Mouse (Mus musculus) limb, embryonic 11.5 days (tissue): ENCODE results near the gene Olfr1423. TPM values are rescaled to one million over a fixed set of nuclear protein-coding genes. Genes with fewer than 3 reads are reported as not detected.

Experiments used
- ATAC-seq: fragments of 200-750 bp; cut with Nextera tagmentation; 2 replicates; pipeline ENCODE4 v1.8.0; 2017; ENCODE audit warnings: low read depth; ENCODE audit not compliant: insufficient number of reproducible peaks, low FRiP score, low TSS enrichment
- DNase-seq: peaks from one replicate; pipeline ENCODE4 v3.0.0-alpha.2; 2015; ENCODE audit warnings: low spot score
- H3K27ac ChIP-seq: fragments of 300-500 bp; sonication (generic); replicated peaks from 2 replicates; pipeline ENCODE4 v1.5.1; 2014; ENCODE audit warnings: low read depth, mild to moderate bottlenecking, low read length
- H3K27me3 ChIP-seq: fragments of 300-500 bp; sonication (generic); 2 replicates; pipeline ENCODE4 v1.6.1; 2014; ENCODE audit warnings: mild to moderate bottlenecking, low read length, mixed read lengths; ENCODE audit not compliant: control insufficient read depth, insufficient read depth
- H3K36me3 ChIP-seq: fragments of 300-500 bp; sonication (generic); 2 replicates; pipeline ENCODE4 v1.6.1; 2014; ENCODE audit warnings: mild to moderate bottlenecking, low read length, moderate library complexity, mixed read lengths; ENCODE audit not compliant: control insufficient read depth, insufficient read depth
- H3K4me1 ChIP-seq: fragments of 300-500 bp; sonication (generic); 2 replicates; pipeline ENCODE4 v1.6.1; 2014; ENCODE audit warnings: low read length, mixed read lengths; ENCODE audit not compliant: control insufficient read depth, insufficient read depth
- H3K4me2 ChIP-seq: fragments of 300-500 bp; sonication (generic); 2 replicates; pipeline ENCODE4 v1.6.1; 2014; ENCODE audit warnings: low read depth, mild to moderate bottlenecking, moderate library complexity; ENCODE audit not compliant: severe bottlenecking
- H3K4me3 ChIP-seq: fragments of 300-500 bp; sonication (generic); 2 replicates; pipeline ENCODE4 v1.5.1; 2014; ENCODE audit warnings: low read depth, low read length
- H3K9ac ChIP-seq: fragments of 300-500 bp; sonication (generic); 2 replicates; pipeline ENCODE4 v1.6.1; 2014; ENCODE audit warnings: mild to moderate bottlenecking, low read length
- H3K9me3 ChIP-seq: fragments of 300-500 bp; sonication (generic); 2 replicates; pipeline ENCODE4 v1.6.1; 2016; ENCODE audit warnings: low read length; ENCODE audit not compliant: control insufficient read depth
- WGBS: fragments of 180-500 bp; shearing (Covaris S2); extraction: QIAGEN DNeasy Blood & Tissue Kit; methylation state at CpG from one replicate; pipeline ENCODE4 v1.1.7; 2014; 5-methylcytosine and 5-hydroxymethylcytosine counted together
- polyA plus RNA-seq: library from polyadenylated mRNA; unstranded; fragments of >200 nt; fragmentation: Nextera tagmentation; extraction: Ambion mirVana; gene quantifications from 2 replicates; pipeline ENCODE4 v1.2.1, GENCODE M21; 2014

The Olfr1423 gene
- polyA plus RNA-seq, 1 experiment from 2014 or later: not detected

GRCm38 (mm10) chr19:12024149-12024548 lies 17.0 kb downstream of the Olfr1423 start:
- ATAC-seq (no peak), DNase-seq (no peak)
- H3K36me3 ChIP-seq: no peaks in the 10 kb centered on the region
- no peaks in the 10 kb centered on the region for H3K9me3 ChIP-seq
- no peak overlapping the region for H3K4me3 ChIP-seq
- H3K4me2 ChIP-seq: no peak overlapping the region
- 88% methylated on average over 4 of the region's 4 CpGs for WGBS
- H3K4me1 ChIP-seq: no peaks in the 10 kb centered on the region
- no peaks in the 10 kb centered on the region for H3K27me3 ChIP-seq
- no peak overlapping the region for H3K27ac ChIP-seq
- H3K9ac ChIP-seq: no peak overlapping the region

GRCm38 (mm10) chr19:12016192-12016591 lies 24.9 kb downstream of the Olfr1423 start:
- Histone ChIP-seq H3K4me2 (no peak overlapping the region), H3K9ac (no peak overlapping the region), H3K36me3 (no peaks in the 10 kb centered on the region), H3K4me3 (no peak overlapping the region), H3K27ac (no peak overlapping the region), H3K9me3 (no peaks in the 10 kb centered on the region), H3K27me3 (no peaks in the 10 kb centered on the region), H3K4me1 (no peaks in the 10 kb centered on the region)
- ATAC-seq (no peak), DNase-seq (no peak)
- WGBS: 93% methylated on average over 4 of the region's 4 CpGs

DNA sequence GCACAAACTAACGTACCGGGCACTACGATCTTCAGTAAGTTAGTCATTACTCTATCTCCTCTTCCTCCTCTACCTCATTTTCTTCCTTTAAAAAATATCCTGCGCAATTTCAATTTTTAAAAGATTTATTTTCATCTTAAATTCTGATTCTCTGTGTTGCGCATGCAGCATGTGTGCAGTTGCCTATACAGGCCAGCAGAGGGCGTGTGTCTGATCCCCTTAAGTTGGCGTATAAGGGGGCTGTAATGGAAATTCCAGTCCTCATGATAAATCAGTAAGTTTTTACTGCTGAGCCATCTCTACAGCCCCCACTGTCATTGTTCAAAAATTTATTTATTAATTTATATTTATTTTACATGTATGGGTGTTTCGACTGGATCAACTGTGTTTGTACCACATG lies 25.4 kb downstream of the Olfr1423 start:
- DNase-seq (no peak), ATAC-seq (no peak)
- Histone ChIP-seq H3K4me2 (no peak overlapping the region), H3K27me3 (no peaks in the 10 kb centered on the region), H3K9ac (no peak overlapping the region), H3K4me3 (no peak overlapping the region), H3K27ac (no peak overlapping the region), H3K9me3 (no peaks in the 10 kb centered on the region), H3K36me3 (no peaks in the 10 kb centered on the region), H3K4me1 (no peaks in the 10 kb centered on the region)
- 69% methylated on average over 8 of the region's 8 CpGs for WGBS

GRCm38 (mm10) chr19:12013228-12013627 lies 27.9 kb downstream of the Olfr1423 start:
- no peaks in the 10 kb centered on the region for H3K36me3 ChIP-seq
- ATAC-seq (no peak), DNase-seq (peak; percentile 49)
- H3K9ac ChIP-seq: no peak overlapping the region
- peak overlapping the region; percentile 48 for H3K4me2 ChIP-seq
- peak overlapping the region; percentile 59 for H3K4me3 ChIP-seq
- no peaks in the 10 kb centered on the region for H3K9me3 ChIP-seq
- H3K4me1 ChIP-seq: no peaks in the 10 kb centered on the region
- no peaks in the 10 kb centered on the region for H3K27me3 ChIP-seq
- WGBS: 2% methylated on average over 12 of the region's 12 CpGs
- H3K27ac ChIP-seq: no peak overlapping the region

DNA sequence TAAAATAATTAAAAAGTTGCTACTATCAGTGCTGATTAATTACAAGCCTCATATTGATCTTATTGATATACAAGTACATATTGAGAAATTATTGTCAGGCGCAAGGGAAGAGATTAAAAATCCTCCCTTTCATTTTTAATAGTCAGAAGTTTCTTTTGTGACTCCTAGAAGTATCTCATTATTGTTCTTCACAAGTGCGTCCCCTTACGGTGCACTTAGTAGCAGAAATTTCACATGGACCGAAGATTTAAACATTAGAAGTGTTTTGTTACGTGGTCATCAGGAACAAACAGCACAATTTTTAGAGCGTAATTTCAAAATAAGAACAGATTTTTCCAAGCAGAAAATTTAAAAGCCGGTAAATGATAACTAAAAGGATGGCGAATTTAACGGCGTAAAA lies 28.5 kb downstream of the Olfr1423 start:
- H3K9ac ChIP-seq: no peak overlapping the region
- 2% methylated on average over 10 of the region's 10 CpGs for WGBS
- no peaks in the 10 kb centered on the region for H3K9me3 ChIP-seq
- DNase-seq: no peak
- no peak overlapping the region for H3K27ac ChIP-seq
- no peaks in the 10 kb centered on the region for H3K27me3 ChIP-seq
- H3K36me3 ChIP-seq: no peaks in the 10 kb centered on the region
- no peak for ATAC-seq
- H3K4me2 ChIP-seq: peak overlapping the region; percentile 48
- H3K4me3 ChIP-seq: peak overlapping the region; percentile 59
- H3K4me1 ChIP-seq: no peaks in the 10 kb centered on the region

DNA sequence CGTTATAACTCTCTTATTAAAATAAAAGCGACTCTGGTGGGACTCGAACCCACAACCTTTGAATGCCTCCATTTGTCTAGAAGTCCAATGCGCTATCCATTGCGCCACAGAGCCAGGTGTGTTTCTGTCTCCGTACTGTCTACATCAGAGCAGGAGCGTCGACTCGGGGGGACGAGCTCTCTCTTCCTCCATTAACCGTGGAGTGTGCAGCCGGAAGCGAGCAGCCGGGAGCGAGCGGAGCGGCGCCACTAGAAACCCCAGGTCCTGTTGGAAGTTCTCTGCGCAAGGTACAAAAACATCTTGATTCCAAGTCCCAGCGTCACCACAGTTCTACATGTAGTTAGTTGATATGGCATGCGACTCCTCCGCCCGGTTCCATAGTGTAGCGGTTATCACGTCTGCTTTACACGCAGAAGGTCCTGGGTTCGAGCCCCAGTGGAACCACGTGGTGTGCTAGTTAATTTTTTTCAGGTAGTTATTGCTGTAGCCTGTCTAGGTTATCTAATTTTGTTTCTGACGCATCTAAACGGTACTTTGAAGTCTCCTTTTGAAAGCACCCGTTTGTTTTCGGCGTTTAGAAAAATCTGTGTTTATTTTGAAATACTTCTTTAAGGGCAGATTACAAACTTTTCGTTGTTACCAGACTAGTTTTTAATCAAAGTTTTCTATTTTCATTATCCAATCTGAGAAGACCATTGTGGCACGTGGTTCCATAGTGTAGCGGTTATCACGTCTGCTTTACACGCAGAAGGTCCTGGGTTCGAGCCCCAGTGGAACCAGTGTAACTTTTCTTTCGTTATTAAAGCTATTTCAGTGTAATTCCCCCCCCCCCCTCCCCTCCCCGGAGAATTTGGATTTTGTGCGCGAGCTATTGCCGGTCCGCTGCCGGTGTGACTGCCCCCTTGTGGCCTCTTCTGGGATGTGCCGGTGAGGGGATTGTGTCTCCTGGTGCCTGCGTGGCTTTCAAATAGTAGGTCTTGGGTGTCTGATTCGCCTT lies 29.3 kb downstream of the Olfr1423 start:
- Histone ChIP-seq H3K4me1 (no peaks in the 10 kb centered on the region), H3K9ac (no peak overlapping the region), H3K4me3 (peak overlapping the region; percentile 59), H3K4me2 (peak overlapping the region; percentile 48), H3K27ac (0 out of 2 replicates have a peak overlapping the region, but pooled peaks have one; percentile 8), H3K27me3 (no peaks in the 10 kb centered on the region), H3K36me3 (no peaks in the 10 kb centered on the region), H3K9me3 (no peaks in the 10 kb centered on the region)
- under 1% methylated on average over 48 of the region's 49 CpGs for WGBS
- peak; percentile 87 for ATAC-seq
- peak; percentile 97 for DNase-seq

GRCm38 (mm10) chr19:12010916-12011559 lies 30.1 kb downstream of the Olfr1423 start:
- H3K36me3 ChIP-seq: no peaks in the 10 kb centered on the region
- peak; percentile 33 for ATAC-seq
- no peaks in the 10 kb centered on the region for H3K27me3 ChIP-seq
- H3K4me3 ChIP-seq: peak overlapping the region; percentile 59
- DNase-seq: peak; percentile 88
- peak overlapping the region; percentile 85 for H3K9ac ChIP-seq
- H3K27ac ChIP-seq: peak overlapping the region; percentile 82; the same call in 1 of the 2 replicates
- peak overlapping the region; percentile 66 for H3K4me2 ChIP-seq
- WGBS: under 1% methylated on average over 26 of the region's 26 CpGs
- H3K4me1 ChIP-seq: no peaks in the 10 kb centered on the region
- H3K9me3 ChIP-seq: no peaks in the 10 kb centered on the region

DNA sequence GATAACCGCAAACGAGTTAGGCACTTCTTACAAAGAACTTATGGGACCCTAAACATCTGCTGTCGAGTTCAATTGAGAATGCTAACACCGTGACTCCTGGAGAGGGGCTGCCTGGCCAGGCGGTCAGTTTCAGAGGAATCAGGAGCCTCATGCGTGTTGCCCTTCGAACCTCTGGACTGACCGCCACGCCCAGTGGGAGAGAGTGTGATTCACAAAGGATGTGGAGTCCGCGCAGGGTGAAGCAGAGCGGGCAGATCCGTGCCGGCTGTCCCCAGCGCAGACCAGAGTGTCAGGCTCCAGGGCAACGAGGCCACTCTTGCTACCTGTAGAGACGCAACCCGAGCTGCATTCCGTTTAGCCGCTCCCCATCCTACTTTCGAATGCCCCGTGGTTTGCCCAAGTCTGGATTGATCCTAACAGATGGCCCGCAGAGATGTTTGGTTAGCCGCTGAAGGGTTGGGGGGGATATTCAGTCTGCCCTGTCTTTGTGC lies 30.8 kb downstream of the Olfr1423 start:
- Histone ChIP-seq H3K27ac (peak overlapping the region; percentile 82), H3K9ac (peak overlapping the region; percentile 85), H3K9me3 (no peaks in the 10 kb centered on the region), H3K4me2 (peak overlapping the region; percentile 66), H3K36me3 (no peaks in the 10 kb centered on the region), H3K4me3 (peak overlapping the region; percentile 59), H3K4me1 (no peaks in the 10 kb centered on the region), H3K27me3 (no peaks in the 10 kb centered on the region)
- ATAC-seq (peak; percentile 38), DNase-seq (peak; percentile 85)
- WGBS: under 1% methylated on average over 24 of the region's 24 CpGs
